Mouse (Mus musculus): ENCODE measurements around the gene Gmpr. TPM values are rescaled to one million over a fixed set of nuclear protein-coding genes. Genes with fewer than 3 reads are reported as not detected.

Gmpr gene
- polyA plus RNA-seq, 1 experiment from 2014 or later = 26.0 TPM

DNA sequence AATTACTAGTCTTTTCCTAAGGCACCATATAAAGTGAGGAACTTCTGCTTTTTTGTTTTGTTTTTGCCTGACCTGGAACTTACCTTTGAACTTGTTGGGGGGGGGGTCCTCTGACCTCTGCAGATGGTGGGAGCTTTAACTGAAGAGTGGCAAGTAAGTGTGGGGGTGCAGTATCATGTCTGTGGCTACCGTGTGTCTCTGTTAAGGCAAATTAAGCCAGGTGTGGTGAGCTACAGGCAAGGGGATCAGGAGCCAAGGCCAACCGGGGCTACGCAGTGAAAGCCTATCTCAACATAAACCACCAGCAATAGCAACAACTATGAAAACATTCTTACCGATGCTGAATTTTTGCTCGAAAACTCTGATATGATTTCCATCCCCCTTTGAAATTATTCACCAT is 38.5 kb upstream of the Gmpr start:
- whole genome bisulfite sequencing = 77% methylated on average over 5 of the region's 5 CpGs
- Histone ChIP-seq H3K9ac (replicated peaks; ENCODE audit: low read depth) (no peak overlapping the region), H3K4me3 (ENCODE audit: low read depth, low read length) (no peak overlapping the region), H3K27me3 (replicated peaks; ENCODE audit: insufficient read depth, low read length) (no peaks in the 10 kb centered on the region), H3K36me3 (ENCODE audit: insufficient read depth, low read length) (no peaks in the 10 kb centered on the region), H3K9me3 (ENCODE audit: low read length) (no peaks in the 10 kb centered on the region), H3K4me1 (ENCODE audit: insufficient read depth, low read depth, low read length) (no peaks in the 10 kb centered on the region), H3K4me2 (replicated peaks; ENCODE audit: low read depth, low read length) (no peak overlapping the region), H3K27ac (ENCODE audit: low read length) (no peak overlapping the region)
- ATAC-seq (no peak), DNase-seq (ENCODE audit: low spot score) (no peak)
- TF ChIP-seq EP300 (IDR thresholded peaks at IDR 0.05) = no peak
- TF ChIP-seq CTCF (IDR thresholded peaks at IDR 0.05) = no peak

DNA sequence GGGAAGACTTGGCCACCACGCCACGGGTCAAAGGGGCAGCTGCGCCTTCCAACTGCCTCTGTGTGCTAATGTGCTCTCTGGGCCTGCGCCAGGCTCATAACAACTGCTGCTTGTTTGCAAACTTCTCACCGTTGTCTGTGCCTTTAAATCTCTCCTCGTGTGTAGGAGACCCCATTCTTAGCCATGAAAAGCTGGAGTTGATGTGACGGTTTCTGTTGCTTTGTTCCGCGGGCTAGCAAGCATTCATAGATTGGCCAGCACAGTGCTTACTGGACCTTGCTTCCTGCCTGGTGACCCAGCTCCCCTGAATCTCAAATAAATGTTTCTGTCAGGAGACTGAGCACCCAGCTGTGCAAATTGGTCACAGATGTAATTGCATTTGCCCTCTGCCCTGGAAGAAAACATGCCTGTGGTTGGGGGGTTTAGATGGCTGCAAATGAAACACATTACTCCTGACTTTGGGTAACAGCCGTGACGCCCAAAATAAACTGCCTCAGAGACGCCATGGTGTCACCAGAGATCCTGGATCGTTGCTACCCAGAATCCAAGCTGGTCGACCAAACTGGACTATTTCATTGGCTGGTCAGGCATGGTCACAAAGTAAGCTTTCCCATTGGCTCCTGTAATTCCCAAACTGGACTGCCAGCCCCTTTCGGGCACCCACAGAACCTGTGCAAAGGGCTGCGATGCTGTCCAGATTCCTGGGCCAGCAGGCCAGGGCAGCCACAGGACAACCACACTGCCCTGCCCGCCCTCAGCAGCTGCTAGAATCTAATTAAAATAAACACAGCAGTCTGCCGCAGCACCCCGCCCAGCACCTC is 37.6 kb upstream of the Gmpr start:
- DNase-seq (ENCODE audit: low spot score) (peak; percentile 20), ATAC-seq (no peak)
- Histone ChIP-seq H3K9me3 (ENCODE audit: low read length) (no peaks in the 10 kb centered on the region), H3K9ac (replicated peaks; ENCODE audit: low read depth) (no peak overlapping the region), H3K27me3 (replicated peaks; ENCODE audit: insufficient read depth, low read length) (no peaks in the 10 kb centered on the region), H3K4me2 (replicated peaks; ENCODE audit: low read depth, low read length) (no peak overlapping the region), H3K4me1 (ENCODE audit: insufficient read depth, low read depth, low read length) (no peaks in the 10 kb centered on the region), H3K27ac (ENCODE audit: low read length) (no peak overlapping the region), H3K36me3 (ENCODE audit: insufficient read depth, low read length) (no peaks in the 10 kb centered on the region), H3K4me3 (ENCODE audit: low read depth, low read length) (no peak overlapping the region)
- WGBS = 35% methylated on average over 19 of the region's 19 CpGs
- no peak for TF ChIP-seq CTCF (IDR thresholded peaks at IDR 0.05)

DNA sequence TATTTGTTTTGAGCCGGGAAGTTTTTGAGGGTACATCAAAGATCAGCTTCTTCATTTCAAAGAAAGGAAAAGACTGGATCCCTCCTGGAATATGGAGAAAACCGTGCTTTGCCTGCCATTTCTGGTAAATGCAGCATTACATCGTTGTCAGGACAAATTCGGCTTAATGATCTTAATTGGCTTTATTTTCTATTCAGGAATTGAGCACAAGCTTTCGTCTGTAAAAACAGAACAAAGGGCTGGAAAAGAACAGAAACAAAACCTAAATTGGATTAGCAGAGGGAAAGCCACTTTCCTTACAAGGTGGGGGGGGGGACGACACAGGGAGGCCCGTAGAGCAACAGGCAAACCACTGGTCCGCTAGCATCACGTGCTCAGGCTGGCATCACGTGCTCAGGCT is 33.9 kb upstream of the Gmpr start:
- TF ChIP-seq CTCF (IDR thresholded peaks at IDR 0.05) (no peak), EP300 (IDR thresholded peaks at IDR 0.05) (no peak)
- Histone ChIP-seq H3K4me2 (replicated peaks; ENCODE audit: low read depth, low read length) (no peak overlapping the region), H3K4me3 (ENCODE audit: low read depth, low read length) (no peak overlapping the region), H3K27me3 (replicated peaks; ENCODE audit: insufficient read depth, low read length) (no peaks in the 10 kb centered on the region), H3K27ac (ENCODE audit: low read length) (no peak overlapping the region), H3K4me1 (ENCODE audit: insufficient read depth, low read depth, low read length) (no peaks in the 10 kb centered on the region), H3K36me3 (ENCODE audit: insufficient read depth, low read length) (no peaks in the 10 kb centered on the region), H3K9me3 (ENCODE audit: low read length) (no peaks in the 10 kb centered on the region), H3K9ac (replicated peaks; ENCODE audit: low read depth) (no peak overlapping the region)
- ATAC-seq = no peak
- no peak for DNase-seq (ENCODE audit: low spot score)
- WGBS = 79% methylated on average over 10 of the region's 10 CpGs

DNA sequence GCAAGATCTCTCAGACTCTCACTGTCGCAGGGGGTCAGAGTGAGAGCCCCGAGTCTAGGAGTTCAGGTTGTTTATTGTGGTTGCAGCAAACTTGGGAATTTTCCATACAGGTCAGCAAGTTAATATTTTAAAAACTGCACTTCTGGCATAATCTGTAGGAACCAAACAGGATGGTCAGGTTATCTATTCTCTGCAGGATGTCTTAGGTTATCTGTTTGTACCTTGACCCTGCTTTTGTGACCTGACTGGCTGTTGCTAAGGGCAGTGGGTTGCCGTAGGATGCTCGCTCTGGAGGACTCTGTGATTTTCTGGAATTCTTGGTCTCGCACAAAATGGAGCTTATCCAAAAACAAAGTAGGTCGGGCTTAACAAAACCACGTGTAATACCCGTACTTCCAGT is 31.9 kb upstream of the Gmpr start:
- Histone ChIP-seq H3K27me3 (replicated peaks; ENCODE audit: insufficient read depth, low read length) (no peaks in the 10 kb centered on the region), H3K27ac (ENCODE audit: low read length) (no peak overlapping the region), H3K9ac (replicated peaks; ENCODE audit: low read depth) (no peak overlapping the region), H3K4me3 (ENCODE audit: low read depth, low read length) (no peak overlapping the region), H3K4me2 (replicated peaks; ENCODE audit: low read depth, low read length) (no peak overlapping the region), H3K36me3 (ENCODE audit: insufficient read depth, low read length) (no peaks in the 10 kb centered on the region), H3K9me3 (ENCODE audit: low read length) (no peaks in the 10 kb centered on the region), H3K4me1 (ENCODE audit: insufficient read depth, low read depth, low read length) (no peaks in the 10 kb centered on the region)
- DNase-seq (ENCODE audit: low spot score) (no peak), ATAC-seq (no peak)
- WGBS = 76% methylated on average over 8 of the region's 8 CpGs
- no peak for TF ChIP-seq CTCF (IDR thresholded peaks at IDR 0.05)
- no peak for TF ChIP-seq EP300 (IDR thresholded peaks at IDR 0.05)

DNA sequence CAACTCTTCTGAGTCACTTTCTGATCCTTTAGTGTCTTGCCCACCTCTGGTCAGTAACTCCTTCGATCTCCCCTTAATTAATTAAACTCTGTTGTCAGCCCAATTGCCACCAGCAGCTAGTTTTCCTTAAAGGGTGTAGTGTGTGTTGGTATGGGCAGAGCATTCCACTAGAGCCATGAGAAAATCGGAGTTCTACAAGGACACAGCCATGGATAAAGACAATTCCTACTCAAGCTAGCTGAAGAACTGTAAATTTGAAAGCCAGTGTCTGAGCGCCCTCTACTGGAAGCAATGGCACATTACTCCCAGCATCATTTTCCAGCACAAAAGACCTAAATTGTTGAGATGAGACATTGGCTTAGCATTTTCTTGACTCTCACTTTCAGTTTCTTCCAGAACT is 30.1 kb upstream of the Gmpr start:
- H3K4me3 ChIP-seq (ENCODE audit: low read depth, low read length) = no peak overlapping the region
- DNase-seq (ENCODE audit: low spot score) (peak; percentile 81), ATAC-seq (peak; percentile 52)
- no peaks in the 10 kb centered on the region for H3K9me3 ChIP-seq (ENCODE audit: low read length)
- TF ChIP-seq CTCF (IDR thresholded peaks at IDR 0.05) (peak; percentile 98), EP300 (IDR thresholded peaks at IDR 0.05) (no peak)
- 27% methylated on average over 3 of the region's 3 CpGs for WGBS
- H3K36me3 ChIP-seq (ENCODE audit: insufficient read depth, low read length) = no peaks in the 10 kb centered on the region
- no peak overlapping the region for H3K4me2 ChIP-seq (replicated peaks; ENCODE audit: low read depth, low read length)
- no peaks in the 10 kb centered on the region for H3K4me1 ChIP-seq (ENCODE audit: insufficient read depth, low read depth, low read length)
- no peaks in the 10 kb centered on the region for H3K27me3 ChIP-seq (replicated peaks; ENCODE audit: insufficient read depth, low read length)
- no peak overlapping the region for H3K9ac ChIP-seq (replicated peaks; ENCODE audit: low read depth)
- H3K27ac ChIP-seq (ENCODE audit: low read length) = no peak overlapping the region

DNA sequence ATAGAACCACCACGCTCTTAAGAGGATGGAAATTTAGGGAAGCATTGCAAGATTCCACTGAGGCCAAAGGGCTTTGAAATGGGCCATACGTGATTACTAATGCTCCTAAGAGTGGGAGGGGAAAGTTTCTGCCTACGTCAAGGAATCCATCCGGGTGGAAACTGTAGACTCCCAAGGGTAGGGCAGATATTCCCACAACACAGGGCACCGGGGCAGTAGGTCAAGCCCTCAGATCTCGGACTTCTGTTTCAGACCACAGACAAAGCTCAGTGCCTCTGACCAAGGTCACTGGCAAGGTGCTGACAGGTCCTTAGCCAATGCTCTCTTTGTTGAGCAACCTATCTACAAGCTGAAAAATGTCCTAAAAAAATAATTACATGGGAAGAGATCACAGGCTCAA is 27.3 kb upstream of the Gmpr start:
- Histone ChIP-seq H3K4me2 (replicated peaks; ENCODE audit: low read depth, low read length) (no peak overlapping the region), H3K9me3 (ENCODE audit: low read length) (no peaks in the 10 kb centered on the region), H3K27me3 (replicated peaks; ENCODE audit: insufficient read depth, low read length) (no peaks in the 10 kb centered on the region), H3K36me3 (ENCODE audit: insufficient read depth, low read length) (no peaks in the 10 kb centered on the region), H3K27ac (ENCODE audit: low read length) (no peak overlapping the region), H3K4me3 (ENCODE audit: low read depth, low read length) (no peak overlapping the region), H3K4me1 (ENCODE audit: insufficient read depth, low read depth, low read length) (no peaks in the 10 kb centered on the region), H3K9ac (replicated peaks; ENCODE audit: low read depth) (no peak overlapping the region)
- TF ChIP-seq CTCF (IDR thresholded peaks at IDR 0.05) = no peak
- ATAC-seq (no peak), DNase-seq (ENCODE audit: low spot score) (no peak)
- 70% methylated on average over 6 of the region's 6 CpGs for WGBS

Data from lung, postnatal 0 days (tissue).